Mouse (Mus musculus) embryonic facial prominence, embryonic 11.5 days (tissue): ENCODE data around the gene Usp45. TPM values are rescaled to one million over a fixed set of nuclear protein-coding genes. Genes with fewer than 3 reads are reported as not detected.

Experiments
- ATAC-seq: fragments of 200-750 bp; cut with Nextera tagmentation; replicated peaks from 2 replicates; pipeline ENCODE4 v1.8.0; 2017; ENCODE audit warnings: low read depth; ENCODE audit not compliant: insufficient number of reproducible peaks, low FRiP score, low TSS enrichment
- DNase-seq: peaks from one replicate; pipeline ENCODE4 v3.0.0-alpha.2; 2015; ENCODE audit warnings: low spot score
- H3K27ac ChIP-seq: fragments of 300-500 bp; sonication (generic); replicated peaks from 2 replicates; pipeline ENCODE4 v1.5.1; 2014; ENCODE audit warnings: mild to moderate bottlenecking, low read depth, low read length, control low read depth
- H3K27me3 ChIP-seq: fragments of 300-500 bp; sonication (generic); 2 replicates; pipeline ENCODE4 v1.6.1; 2014; ENCODE audit warnings: mild to moderate bottlenecking, low read length, moderate library complexity, mixed read lengths; ENCODE audit not compliant: control insufficient read depth, insufficient read depth
- H3K36me3 ChIP-seq: fragments of 300-500 bp; sonication (generic); replicated peaks from 2 replicates; pipeline ENCODE4 v1.6.1; 2014; ENCODE audit warnings: low read depth, mild to moderate bottlenecking, low read length, moderate library complexity, mixed read lengths; ENCODE audit not compliant: control insufficient read depth, insufficient read depth
- H3K4me1 ChIP-seq: fragments of 300-500 bp; sonication (generic); 2 replicates; pipeline ENCODE4 v1.6.1; 2014; ENCODE audit warnings: low read length, mixed read lengths; ENCODE audit not compliant: control insufficient read depth, insufficient read depth
- H3K4me2 ChIP-seq: fragments of 300-500 bp; sonication (generic); 2 replicates; pipeline ENCODE4 v1.6.1; 2014; ENCODE audit warnings: low read depth, mild to moderate bottlenecking, control low read depth, low read length, moderate library complexity
- H3K4me3 ChIP-seq: fragments of 300-500 bp; sonication (generic); 2 replicates; pipeline ENCODE4 v1.5.1; 2014; ENCODE audit warnings: low read depth, low read length, control low read depth
- H3K9ac ChIP-seq: fragments of 300-500 bp; sonication (generic); replicated peaks from 2 replicates; pipeline ENCODE4 v1.6.1; 2014; ENCODE audit warnings: mild to moderate bottlenecking, control low read depth, low read length
- H3K9me3 ChIP-seq: fragments of 300-500 bp; sonication (generic); replicated peaks from 2 replicates; pipeline ENCODE4 v1.6.1; 2016; ENCODE audit warnings: mild to moderate bottlenecking, low read length, inconsistent platforms, mixed read lengths; ENCODE audit not compliant: control insufficient read depth
- WGBS: fragments of 180-500 bp; shearing (Covaris S2); extraction: QIAGEN DNeasy Blood & Tissue Kit; methylation state at CpG from one replicate; pipeline ENCODE4 v1.1.7; 2014; 5-methylcytosine and 5-hydroxymethylcytosine counted together
- polyA plus RNA-seq: library from polyadenylated mRNA; unstranded; fragments of >200 nt; fragmentation: Nextera tagmentation; extraction: Ambion mirVana; gene quantifications from 2 replicates; pipeline ENCODE4 v1.2.1, GENCODE M21; 2014

Usp45 gene
- polyA plus RNA-seq, 1 experiment from 2014 or later: 11.6 TPM

DNA sequence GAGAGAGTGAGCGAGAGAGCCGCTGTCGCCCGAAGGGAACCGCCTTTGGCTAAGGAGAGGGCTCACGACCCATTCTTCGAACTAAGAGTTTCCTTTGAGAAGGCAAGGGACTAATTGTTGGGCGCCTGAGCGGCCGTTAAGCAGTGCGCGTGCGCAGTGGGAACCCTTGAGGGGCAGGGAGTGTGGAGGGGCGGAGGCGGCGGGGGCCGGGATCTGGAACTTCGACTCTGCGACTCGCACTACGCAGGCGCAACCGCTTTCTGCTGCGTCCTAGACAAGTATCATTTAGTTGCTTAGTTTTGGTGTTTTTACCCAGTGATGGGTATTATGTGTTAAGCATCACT lies 81.3 kb downstream of the Usp45 start:
- WGBS: 0% methylated on average over 24 of the region's 24 CpGs
- Histone ChIP-seq H3K27me3 (no peaks in the 10 kb centered on the region), H3K9ac (peak overlapping the region; percentile 91), H3K27ac (peak overlapping the region; percentile 94), H3K4me3 (peak overlapping the region; percentile 78), H3K4me2 (peak overlapping the region; percentile 36), H3K36me3 (no peaks in the 10 kb centered on the region), H3K9me3 (no peaks in the 10 kb centered on the region), H3K4me1 (no peaks in the 10 kb centered on the region)
- peak; percentile 94 for DNase-seq
- ATAC-seq: peak; percentile 80

DNA sequence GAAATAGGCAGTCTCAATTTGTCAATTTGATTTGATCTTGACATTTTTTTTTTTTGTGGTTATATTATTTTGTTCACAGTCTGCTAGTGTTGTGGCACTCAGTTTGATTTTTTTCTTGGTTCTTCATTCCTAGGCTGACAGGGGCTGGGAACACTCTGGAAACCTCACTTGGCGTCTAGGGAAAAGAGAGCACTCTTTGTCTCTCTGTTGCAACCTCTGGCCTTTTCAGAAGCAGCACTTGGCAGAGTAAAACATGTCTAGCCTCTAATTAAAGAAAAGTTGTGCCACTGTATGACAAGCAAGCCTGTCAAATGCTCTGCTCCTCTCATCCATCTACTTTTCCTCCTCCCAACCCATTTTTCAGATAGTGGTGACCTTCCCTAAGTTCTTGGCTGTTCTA lies 90.5 kb downstream of the Usp45 start:
- H3K4me1 ChIP-seq: no peaks in the 10 kb centered on the region
- H3K4me3 ChIP-seq: no peak overlapping the region
- no peak overlapping the region for H3K9ac ChIP-seq
- no peaks in the 10 kb centered on the region for H3K9me3 ChIP-seq
- H3K27me3 ChIP-seq: no peaks in the 10 kb centered on the region
- 63% methylated on average over 1 of the region's 1 CpGs for WGBS
- peaks cover 9% of the 10 kb centered on the region for H3K36me3 ChIP-seq
- H3K4me2 ChIP-seq: no peak overlapping the region
- no peak for ATAC-seq
- DNase-seq: no peak
- no peak overlapping the region for H3K27ac ChIP-seq

DNA sequence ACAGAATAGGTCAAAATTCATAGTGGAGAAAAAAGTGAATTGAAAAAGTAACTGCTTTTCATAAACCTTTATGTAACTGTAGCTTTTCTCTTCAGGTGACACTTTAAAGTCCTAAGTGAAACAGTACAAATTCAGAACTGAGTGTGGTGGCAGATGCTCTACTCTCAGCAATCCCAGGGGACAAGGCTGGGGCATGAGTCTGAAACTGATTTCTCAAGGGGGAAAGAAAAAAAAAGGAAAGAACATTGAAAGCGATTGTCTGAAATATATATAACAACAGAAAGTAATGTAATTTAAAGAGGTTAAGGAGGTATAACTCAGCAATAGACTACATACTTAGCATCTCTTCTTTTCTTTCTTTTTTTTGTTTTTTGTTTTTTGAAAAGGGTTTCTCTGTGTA lies 98.3 kb downstream of the Usp45 start:
- 92% methylated on average over 1 of the region's 1 CpGs for WGBS
- H3K4me3 ChIP-seq: no peak overlapping the region
- ATAC-seq (no peak), DNase-seq (no peak)
- H3K4me1 ChIP-seq: no peaks in the 10 kb centered on the region
- H3K27ac ChIP-seq: no peak overlapping the region
- peaks cover 17% of the 10 kb centered on the region for H3K36me3 ChIP-seq
- no peaks in the 10 kb centered on the region for H3K9me3 ChIP-seq
- no peaks in the 10 kb centered on the region for H3K27me3 ChIP-seq
- H3K9ac ChIP-seq: no peak overlapping the region
- H3K4me2 ChIP-seq: no peak overlapping the region

DNA sequence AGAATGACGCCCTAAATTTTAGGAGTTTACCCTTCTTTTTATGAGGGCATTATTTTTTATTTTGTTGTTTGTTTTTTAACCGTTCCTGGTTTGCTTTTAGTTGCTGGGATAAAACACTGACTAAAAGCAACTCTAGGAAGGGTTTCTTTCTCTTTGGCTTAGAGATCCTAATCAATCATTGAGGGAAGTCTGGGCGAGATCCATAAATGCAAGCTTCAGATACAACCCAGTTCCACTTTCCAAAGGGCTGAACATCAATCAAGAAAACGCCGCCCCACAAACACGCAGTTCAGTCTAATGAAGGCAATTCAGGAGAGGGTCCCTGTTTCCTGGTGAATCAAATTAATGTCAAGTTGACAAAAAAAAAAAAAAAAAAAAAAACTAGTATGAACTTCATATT lies 111.8 kb downstream of the Usp45 start:
- Histone ChIP-seq H3K27me3 (no peaks in the 10 kb centered on the region), H3K27ac (no peak overlapping the region), H3K4me1 (no peaks in the 10 kb centered on the region), H3K4me2 (peak overlapping the region; percentile 56; the same call in 1 of the 2 replicates), H3K4me3 (peak overlapping the region; percentile 66), H3K9me3 (no peaks in the 10 kb centered on the region), H3K36me3 (no peaks in the 10 kb centered on the region), H3K9ac (no peak overlapping the region)
- DNase-seq: no peak
- 41% methylated on average over 6 of the region's 6 CpGs for WGBS
- ATAC-seq: no peak

DNA sequence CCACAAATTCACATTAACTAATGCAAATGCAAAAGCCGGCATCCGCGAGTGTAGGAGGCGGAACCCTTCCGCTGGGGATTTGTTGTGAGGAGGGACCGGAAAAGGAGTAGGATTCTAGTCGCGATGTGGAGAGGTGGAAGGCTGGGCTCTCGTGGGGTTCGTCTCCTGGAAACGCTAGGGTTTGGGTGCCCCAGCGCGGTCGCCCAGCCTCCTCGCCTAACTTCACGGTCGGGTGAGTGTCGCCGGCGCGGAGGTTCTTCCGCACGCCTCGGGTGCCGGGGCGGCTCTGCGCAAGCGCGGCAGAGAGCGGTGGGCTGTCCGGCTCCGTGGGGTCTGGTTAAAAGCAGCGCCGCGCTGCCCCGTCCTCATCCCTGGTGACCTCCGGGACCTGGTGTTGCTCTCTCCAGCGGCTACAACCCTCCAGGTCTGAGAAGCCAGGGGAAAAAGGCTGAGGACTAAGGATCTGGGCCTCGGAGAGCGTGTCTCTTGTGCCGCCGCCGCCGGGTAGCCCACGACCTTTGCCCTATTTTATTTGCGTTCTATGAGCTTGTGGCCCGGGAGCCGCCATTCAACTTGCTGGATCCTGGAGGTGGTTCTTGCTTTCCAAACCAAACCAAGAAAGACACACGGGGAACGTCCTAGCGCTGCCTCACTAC lies 112.7 kb downstream of the Usp45 start, which contains the start of gene Coq3:
Gene Coq3 (plus strand): TSS at position 109 of the 656 bp plus-strand sequence.
- under 1% methylated on average over 51 of the region's 51 CpGs for WGBS

DNA sequence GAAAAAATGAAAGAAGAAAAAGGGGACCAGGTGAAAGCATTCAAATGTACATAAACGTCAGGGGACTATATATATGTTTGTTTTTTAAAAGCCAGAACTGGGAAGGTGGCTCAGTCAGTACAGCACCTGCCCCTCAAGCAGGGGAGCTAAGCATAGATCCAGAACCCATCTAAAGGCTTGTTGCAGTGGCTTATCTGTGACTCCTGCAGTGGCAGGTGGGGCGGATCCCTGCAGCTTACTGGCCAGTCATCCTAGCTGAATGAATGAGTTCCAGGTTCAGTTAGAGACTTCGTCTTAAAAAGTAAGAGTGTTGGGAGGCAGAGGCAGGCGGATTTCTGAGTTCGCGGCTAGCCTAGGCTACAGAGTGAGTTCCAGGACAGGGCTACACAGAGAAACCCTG lies 115.8 kb downstream of the Usp45 start:
- no peak overlapping the region for H3K27ac ChIP-seq
- no peak for ATAC-seq
- WGBS: 93% methylated on average over 6 of the region's 6 CpGs
- H3K4me2 ChIP-seq: no peak overlapping the region
- DNase-seq: no peak
- no peaks in the 10 kb centered on the region for H3K9me3 ChIP-seq
- no peaks in the 10 kb centered on the region for H3K27me3 ChIP-seq
- no peaks in the 10 kb centered on the region for H3K36me3 ChIP-seq
- no peak overlapping the region for H3K9ac ChIP-seq
- no peak overlapping the region for H3K4me3 ChIP-seq
- H3K4me1 ChIP-seq: no peaks in the 10 kb centered on the region

More for the DNA sequence above, 112.7 kb downstream of the Usp45 start, which contains the start of gene Coq3:
- H3K27me3 ChIP-seq: no peaks in the 10 kb centered on the region
- H3K4me2 ChIP-seq: peak within 1 kb of the TSS; percentile 56
- no peaks in the 10 kb centered on the region for H3K4me1 ChIP-seq
- H3K27ac ChIP-seq: peak within 1 kb of the TSS; percentile 77
- ATAC-seq (peak; percentile 94), DNase-seq (peak; percentile 84)
- peak within 1 kb of the TSS; percentile 66 for H3K4me3 ChIP-seq
- no peaks in the 10 kb centered on the region for H3K9me3 ChIP-seq
- no peaks in the 10 kb centered on the region for H3K36me3 ChIP-seq
- peak within 1 kb of the TSS; percentile 78 for H3K9ac ChIP-seq

DNA sequence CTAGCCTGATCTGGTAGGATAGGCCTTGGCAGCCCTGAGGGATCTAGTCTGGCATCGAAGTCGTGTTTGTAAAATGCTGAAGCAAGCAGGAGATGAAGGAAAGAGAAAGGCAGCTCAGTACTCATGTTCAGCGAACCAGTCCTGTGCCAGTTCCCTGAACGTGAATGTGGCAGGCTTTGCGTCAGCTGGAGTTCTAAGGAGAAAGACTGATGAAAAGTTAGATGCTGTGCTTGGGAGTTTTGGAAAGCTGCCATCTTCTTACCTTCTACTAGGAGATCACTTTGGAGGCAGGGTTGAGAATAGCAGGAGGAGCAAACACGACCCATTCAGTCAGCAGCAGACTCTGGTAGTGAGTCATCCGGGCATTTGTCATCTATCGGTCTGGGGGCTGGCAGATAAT lies 118.9 kb downstream of the Usp45 start:
- ATAC-seq (no peak), DNase-seq (no peak)
- Histone ChIP-seq H3K9ac (no peak overlapping the region), H3K36me3 (no peaks in the 10 kb centered on the region), H3K27ac (no peak overlapping the region), H3K4me1 (no peaks in the 10 kb centered on the region), H3K4me2 (no peak overlapping the region), H3K9me3 (no peaks in the 10 kb centered on the region), H3K4me3 (no peak overlapping the region), H3K27me3 (no peaks in the 10 kb centered on the region)
- WGBS: 93% methylated on average over 8 of the region's 8 CpGs
